Mouse (Mus musculus): ENCODE results near the gene Nono. TPM values are rescaled to one million over a fixed set of nuclear protein-coding genes. Genes with fewer than 3 reads are reported as not detected.

The Nono gene
- 227 TPM for polyA plus RNA-seq (2017; shearing (Covaris generic))

DNA sequence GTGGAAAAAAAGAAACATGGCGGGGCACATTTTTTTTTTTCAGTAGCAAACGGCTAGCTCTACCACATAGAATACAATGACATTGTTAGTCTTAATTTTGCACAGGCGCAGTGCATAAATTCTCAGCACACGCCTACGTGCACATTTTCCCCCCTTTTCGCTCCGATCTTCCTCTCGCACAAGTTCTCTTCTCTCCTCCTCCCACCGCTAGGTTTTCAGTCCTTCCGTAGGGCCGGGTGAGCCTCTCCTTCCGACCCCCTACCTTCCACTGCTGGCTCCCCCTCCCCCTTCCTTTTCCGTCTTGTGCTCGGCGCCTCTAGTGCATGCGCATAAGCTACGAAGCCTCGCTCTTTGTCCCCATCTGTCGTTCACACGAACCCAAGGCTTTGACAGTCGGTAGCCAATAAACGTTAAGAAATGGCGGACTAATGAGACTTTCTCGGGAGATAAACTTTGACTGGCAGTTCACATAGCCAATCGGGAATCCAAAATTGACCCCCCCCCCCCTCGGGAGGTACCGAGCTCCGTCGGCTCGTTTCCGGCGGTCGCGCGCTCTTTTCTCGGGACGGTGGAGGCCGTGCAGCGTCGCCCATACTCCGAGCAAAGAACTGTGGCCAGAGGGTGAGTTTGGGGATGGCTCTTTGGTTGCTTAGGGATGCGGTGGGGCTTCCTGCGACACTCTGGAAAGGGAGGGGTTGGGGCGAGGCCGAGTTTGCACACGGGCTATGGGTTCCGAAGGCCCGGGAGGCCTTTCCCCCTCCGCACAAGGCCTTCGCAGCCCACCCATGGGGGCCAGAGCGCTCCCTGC lies at the start of gene Nono:
TSS of gene Nono (plus strand) at position 177 of the 808 bp plus-strand sequence.

DNA sequence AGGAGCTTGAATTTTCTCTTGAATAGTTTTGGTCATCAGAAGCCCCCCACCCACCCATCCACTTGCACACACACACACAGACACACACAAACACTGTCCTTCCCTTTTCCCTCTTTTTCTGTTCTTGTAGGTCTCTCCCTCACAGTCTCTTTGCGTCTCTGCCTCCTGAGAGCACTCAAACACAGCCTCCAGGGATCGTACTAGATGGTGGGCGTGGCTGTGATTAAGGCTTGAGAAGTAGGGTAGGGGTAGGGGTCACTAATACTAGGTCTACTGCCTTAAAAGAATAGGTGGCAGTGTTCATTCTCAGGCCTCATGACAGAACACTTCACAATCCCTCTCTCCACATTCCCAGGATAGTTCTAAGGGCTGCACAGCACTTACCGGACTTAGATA lies 8.4 kb upstream of the Nono start, which contains the start of gene Zmym3:
TSS of gene Zmym3 (minus strand) at position 150 of the 396 bp plus-strand sequence.

DNA sequence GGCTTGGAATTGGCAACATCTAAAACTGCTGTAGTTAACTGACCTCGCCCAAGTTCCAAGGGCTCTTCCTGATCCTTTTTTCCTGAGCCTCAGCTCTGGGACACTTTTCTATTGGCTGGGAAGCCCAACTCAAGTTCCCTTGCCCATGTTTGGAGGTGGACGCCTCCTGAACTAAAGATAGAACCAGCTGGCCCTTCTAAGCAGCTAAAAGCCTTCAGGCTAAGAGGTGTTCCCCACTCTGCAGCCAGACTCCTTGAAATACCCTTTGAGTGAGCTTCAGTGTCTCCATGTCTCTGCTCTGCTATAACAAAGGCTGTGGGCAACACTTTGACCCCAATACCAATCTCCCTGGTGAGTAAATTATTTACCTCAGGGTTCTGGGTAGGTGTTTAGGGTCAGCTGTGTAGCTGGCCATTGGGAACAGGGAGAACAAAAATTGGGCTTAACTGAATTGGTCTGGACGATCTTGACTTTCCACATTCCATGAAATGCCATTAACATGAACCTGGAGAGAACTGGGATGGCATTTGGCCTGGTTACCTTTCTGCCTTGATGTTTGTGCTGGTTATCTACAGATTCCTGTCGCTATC lies 19.9 kb downstream of the Nono start, which contains the start of gene Itgb1bp2:
TSS of gene Itgb1bp2 (plus strand) at position 203 of the 590 bp plus-strand sequence.

Other genes starting within 250 kb of the Nono start
- 51.6 TPM for gene Snx12, start 206.8 kb upstream of the Nono start, polyA plus RNA-seq (2017; shearing (Covaris generic))
- 1.6 TPM for gene Foxo4, start 174.8 kb upstream of the Nono start, polyA plus RNA-seq (2017; shearing (Covaris generic))
- gene Gm614, start 165.3 kb upstream of the Nono start, polyA plus RNA-seq (2017; shearing (Covaris generic)), result 3.7 TPM
- gene Il2rg, start 161.1 kb upstream of the Nono start, polyA plus RNA-seq (2017; shearing (Covaris generic)), result 1,832 TPM
- gene Gm20489, start 160.3 kb upstream of the Nono start, polyA plus RNA-seq (2017; shearing (Covaris generic)), result not detected
- gene Med12, start 155.3 kb upstream of the Nono start, polyA plus RNA-seq (2017; shearing (Covaris generic)), result 66.4 TPM
- not detected for gene Nlgn3, start 130.2 kb upstream of the Nono start, polyA plus RNA-seq (2017; shearing (Covaris generic))
- not detected for gene Gjb1, start 52.9 kb upstream of the Nono start, polyA plus RNA-seq (2017; shearing (Covaris generic))
- 10.3 TPM for gene Zmym3, start 8.5 kb upstream of the Nono start, polyA plus RNA-seq (2017; shearing (Covaris generic))
- not detected for gene Itgb1bp2, start 19.8 kb downstream of the Nono start, polyA plus RNA-seq (2017; shearing (Covaris generic))
- gene Taf1, start 103.4 kb downstream of the Nono start, polyA plus RNA-seq (2017; shearing (Covaris generic)), result 17.8 TPM
- gene Ogt, start 210.7 kb downstream of the Nono start, polyA plus RNA-seq (2017; shearing (Covaris generic)), result 255 TPM

Measured in effector memory CD4-positive, alpha-beta T cell, adult 7 months (primary cell).